Mouse (Mus musculus) gastrocnemius, postnatal 4 days (tissue): Measurements from ENCODE around the gene Pitpnc1. TPM values are rescaled to one million over a fixed set of nuclear protein-coding genes. Genes with fewer than 3 reads are reported as not detected.
A peak's percentile ranks its signal among the peaks of the same experiment; 100 is the strongest.

Source experiments
- DNase-seq, 2 experiments: peaks; one replicate each; pipeline ENCODE4 v3.0.0; 2021 to 2022; ENCODE audit warnings: low spot score in 2 of 2, mixed read lengths in 2 of 2
- total RNA-seq, 2 experiments: library from RNA; stranded (reverse); gene quantifications; 2 replicates each; pipeline ENCODE4 v1.2.3; 2021

Gene Pitpnc1
- total RNA-seq, 2 experiments from 2014 or later = 53.0 to 58.2 TPM

DNA sequence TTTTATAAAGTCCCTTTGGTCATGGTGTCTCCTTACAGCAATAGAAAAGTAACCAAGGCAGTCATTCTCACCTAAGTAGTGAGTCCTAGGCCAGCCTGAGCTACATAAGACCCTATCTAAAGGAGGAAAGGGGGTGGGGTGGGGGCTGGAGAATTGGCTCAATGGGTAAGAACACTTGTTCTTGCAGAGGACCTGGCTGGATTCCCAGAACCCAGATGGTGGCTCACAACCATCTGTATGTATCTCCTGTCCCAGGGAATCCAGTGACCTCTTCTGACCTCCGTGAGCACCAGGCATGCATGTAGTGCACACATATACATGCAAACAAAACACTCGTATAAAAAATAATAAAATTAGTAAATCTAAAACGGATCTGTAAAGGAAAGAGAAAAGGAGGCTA, 24.8 kb downstream of the Pitpnc1 start:
- DNase-seq = peak in 1 of 2 experiments; percentile 28

DNA sequence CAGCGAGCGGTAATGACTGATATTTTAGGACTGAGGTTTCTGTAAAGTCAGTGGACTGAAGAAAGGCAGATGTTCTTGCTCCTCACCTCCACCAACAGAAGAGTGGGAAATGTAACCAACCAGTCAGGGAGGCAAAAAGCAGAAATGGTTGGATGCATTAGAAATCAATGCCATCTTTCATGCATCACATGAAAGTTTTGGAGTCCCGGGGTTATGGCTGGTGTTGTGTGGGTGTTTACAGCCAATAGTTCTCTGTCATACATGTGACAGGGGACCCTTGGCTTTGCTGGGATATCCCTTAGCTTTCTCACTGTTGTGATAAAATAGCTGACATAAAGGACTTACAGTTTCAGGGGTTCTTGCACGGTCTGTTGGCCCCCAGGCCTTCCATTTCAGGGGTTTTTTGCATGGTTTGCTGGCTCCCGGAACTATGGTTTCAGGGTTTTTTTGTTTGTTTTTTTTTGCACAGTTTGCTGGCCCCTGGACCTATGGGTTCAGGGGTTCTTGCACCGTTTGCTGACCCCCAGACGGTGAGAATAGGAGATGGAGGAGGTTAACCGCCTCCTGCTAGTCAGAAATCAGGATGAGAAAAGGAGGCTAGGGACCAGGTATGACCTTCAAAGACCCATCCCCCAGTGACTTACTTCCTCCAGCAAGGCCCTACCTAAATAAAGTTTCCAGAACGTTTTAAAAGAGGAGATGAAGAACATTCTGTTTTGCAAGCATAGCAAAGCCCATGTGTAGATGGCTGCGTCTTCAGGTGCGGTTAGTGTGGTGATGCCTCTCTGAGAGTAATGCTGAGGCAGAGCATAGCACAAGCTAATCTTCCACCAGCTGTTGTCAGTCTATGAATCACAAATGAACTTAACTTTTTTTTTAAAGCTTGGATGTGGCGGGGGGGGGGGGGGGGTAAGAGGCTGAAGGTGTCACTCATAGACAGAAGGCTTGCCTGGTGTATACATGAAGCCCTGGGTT, 27.1 kb downstream of the Pitpnc1 start:
- DNase-seq = no peak

DNA sequence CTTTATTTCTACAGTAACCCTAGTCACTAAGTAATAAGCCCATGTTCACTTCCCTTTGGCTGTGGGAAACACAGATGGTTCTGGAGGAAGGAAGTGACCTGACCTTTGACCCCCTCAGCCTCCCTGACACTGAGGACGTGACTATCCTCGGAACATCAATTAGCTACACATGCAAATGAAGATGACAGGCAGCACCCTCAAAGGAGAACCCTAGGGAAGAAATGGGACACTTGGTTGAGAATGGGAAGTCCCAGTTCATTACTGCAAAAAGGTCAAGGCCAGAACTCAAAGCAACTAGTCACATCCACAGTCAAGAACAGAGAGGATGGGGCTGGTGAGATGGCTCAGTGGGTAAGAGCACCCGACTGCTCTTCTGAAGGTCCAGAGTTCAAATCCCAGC, 29.4 kb downstream of the Pitpnc1 start:
- DNase-seq = no peak

DNA sequence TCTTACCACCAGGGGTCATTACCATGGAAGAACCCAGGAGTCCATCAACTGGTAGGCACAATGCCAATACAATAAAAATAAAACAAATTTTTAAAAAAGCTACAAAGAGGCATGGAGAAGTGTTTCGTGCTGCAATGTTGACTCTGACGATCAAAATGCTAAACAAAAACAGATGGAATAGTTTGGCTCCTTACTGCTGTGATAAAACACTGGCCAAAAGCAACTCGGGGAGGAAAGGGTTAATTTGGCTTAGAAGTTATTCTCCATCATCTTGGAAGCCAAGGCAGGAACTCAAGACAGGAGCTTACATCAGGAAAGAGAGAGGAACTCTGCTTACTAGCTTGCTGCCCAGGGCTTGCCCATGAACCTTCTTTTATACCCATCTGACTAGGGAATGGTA, 32.4 kb downstream of the Pitpnc1 start:
- DNase-seq = no peak

DNA sequence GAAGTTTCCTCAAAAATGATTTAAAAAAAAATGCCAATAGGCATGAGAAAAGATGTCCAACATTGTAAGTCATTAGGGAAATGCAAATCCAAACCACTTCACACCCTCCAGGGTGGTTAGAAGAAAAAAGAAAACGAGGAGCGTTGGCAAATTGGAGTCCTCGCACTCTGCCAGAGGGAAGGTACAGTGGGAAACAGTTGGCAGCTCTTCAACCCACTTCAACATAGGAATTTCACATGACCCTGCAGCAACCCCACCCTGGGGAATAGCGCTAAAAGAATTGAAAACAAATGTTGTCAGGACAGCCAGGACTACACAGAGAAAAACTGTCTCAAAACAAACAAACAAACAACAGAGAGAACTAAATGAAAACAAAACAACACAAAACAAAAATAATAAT, 32.8 kb downstream of the Pitpnc1 start:
- DNase-seq = no peak

DNA sequence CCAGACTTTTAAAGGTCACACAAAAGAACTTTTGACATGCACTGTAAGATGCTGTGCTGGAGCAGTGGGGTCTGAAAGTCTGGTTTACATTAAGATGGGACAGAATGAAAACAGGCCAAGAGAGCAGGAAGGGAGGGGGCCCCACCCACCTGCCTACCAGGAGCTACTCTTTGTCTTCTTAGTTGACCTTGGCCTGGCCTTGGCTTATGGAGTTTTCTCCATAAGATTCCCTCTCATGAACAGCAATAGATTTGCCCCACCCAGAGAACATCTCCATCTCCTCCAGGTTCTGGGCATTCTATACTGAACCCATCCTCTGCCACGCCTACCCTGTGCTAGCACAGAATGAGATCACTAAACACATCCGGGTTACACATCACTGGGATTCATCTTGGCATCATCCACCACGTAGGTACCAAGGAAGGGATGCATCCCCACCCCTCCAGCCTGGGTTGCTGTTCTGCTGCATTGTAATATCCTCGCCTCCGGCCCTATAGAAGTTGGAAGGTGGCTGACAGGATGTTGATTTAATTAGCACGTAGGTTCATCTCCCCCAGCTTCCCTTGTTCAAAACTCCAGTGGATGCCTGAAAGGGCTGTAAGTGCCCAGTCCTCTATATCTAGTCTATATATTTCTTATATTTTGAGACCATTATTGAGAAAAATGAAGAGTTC, 34.6 kb downstream of the Pitpnc1 start:
- no peak for DNase-seq

DNA sequence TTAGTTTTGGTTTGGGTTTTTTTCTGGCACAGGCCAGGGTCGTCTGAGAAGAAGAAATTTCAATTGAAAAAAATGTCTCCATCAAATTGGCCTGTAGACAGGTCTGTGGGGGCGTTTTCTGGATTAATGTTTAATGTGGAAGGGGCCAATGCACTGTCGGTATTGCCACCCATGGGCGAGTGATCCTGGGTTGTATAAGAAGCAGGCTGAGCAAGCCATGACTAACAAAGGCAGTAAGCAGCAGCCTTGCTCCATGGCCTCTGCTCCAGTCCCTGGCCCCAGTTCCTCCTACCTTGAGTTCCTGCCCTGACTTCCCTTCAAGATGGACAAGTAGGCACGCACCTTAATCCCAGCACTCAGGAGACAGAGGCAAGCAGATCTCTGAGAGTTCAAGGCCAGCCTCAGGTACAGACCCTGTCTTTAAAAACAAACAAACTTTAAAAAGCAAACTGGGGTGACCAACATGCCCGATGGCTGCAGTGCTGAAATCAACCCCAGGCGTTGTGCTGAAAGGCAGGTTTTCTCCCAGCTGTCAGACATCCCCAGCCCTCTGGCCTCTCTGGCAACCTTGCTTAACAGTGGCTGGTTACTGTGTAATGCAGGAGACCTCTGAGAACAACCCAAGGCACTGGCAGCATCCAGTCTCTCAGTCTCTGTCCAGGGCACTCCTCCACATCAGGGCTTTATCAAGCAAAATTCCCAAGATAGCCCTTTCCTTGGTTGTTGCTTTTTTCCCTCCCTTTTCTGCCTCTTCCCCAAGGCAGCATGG, 39.1 kb downstream of the Pitpnc1 start:
- no peak for DNase-seq

DNA sequence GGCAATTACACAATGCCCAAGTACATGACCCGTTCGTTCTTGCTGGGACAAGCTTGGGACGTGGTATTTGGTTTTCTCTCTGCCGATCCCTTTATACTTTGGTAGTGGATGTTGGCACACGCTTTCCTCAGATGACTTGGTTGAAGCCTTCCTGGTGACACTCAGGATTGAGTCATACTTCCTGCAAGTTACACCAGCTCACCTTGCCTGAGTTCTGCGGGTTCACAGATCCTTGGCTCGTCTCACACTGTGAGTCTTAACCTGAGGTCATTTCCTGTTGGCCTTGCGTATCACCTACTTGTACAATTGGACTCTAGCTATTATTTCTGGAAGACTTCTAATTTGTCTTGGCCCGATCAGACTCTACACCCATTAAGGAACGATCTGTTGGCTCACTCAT, 42.5 kb downstream of the Pitpnc1 start:
- DNase-seq = no peak

DNA sequence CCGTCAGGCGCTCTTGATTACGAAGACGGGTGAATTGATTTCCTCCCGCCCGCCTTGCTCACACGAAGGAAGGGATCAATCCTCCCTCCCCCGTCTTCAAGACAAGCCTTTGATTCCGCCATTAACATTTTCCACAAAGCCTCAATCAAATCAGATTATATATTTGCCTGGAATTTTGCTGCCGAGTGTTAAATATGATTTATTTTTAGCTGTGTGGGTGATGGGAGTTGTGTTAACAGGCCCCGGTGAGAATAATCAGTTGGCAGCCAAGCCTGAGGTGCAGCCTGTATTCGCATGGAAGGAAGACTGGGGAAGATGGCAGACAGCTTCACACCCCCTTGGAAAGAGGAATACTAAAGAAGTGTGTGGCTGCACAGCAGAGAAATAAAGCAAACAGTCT, 46.3 kb downstream of the Pitpnc1 start:
- no peak for DNase-seq

DNA sequence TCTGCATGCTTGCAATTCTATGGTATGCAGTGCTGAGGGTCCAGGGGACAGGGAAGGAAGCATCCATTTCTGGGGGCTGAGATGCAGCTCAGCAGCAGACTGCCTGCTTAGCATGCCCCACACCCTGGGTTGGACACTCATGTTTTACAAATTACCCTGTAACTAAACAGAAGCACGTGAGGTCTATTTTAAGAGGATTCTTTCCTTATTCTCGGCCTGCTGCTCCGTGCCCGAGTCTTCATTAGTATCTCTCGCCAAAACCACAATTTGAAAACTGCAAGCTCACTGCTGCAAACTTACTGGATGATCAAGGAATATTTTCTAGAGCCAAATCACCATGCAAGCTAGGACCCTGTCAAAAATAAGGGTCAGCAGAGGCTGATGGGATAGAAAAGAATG, 48.1 kb downstream of the Pitpnc1 start:
- DNase-seq = no peak

DNA sequence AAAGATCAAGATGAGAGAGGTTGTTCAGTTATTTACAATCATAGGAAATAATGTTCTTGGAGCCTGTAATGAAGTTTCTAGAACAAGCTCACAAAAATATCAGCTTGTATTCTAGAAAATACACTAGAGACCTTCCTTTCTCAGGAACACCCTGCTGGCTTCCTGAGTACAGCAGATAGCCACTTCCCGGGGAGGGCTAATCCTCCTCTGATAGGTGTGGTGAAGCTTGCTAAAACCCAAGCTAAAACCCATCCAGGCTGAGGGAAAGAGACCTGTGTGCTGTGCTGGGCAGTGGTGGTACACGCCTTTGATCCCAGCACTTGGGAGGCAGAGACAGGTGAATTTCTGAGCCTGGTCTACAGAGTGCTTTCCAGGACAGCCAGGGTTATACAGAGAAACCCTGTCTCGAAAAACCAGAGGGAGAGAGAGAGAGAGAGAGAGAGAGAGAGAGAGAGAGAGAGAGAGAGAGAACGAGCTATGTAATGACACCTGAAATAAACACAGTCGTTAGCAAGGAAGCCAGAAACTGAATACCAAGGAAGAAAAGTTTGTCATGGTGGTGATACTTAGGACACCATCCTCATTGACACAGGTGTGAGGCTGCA, 48.6 kb downstream of the Pitpnc1 start:
- no peak for DNase-seq

DNA sequence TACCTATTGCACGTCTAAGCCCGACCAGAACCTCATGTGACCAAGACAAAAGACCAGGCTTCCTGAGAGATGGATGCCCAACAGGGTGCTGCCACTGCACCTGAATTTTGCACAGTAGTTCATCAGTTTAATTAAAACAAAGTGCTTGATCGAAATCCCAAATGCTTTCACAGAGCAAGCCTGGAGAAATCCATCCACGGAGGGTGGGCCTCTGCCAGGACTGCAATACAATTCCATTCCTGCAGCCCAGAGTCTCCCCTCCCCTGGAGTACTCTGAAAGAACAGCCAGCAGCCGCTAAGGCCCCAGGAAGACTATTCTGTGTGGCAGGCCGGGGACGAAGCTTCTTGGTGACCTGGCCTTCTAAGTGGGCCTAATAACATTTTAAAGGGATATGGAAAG, 50.6 kb downstream of the Pitpnc1 start:
- DNase-seq = no peak

DNA sequence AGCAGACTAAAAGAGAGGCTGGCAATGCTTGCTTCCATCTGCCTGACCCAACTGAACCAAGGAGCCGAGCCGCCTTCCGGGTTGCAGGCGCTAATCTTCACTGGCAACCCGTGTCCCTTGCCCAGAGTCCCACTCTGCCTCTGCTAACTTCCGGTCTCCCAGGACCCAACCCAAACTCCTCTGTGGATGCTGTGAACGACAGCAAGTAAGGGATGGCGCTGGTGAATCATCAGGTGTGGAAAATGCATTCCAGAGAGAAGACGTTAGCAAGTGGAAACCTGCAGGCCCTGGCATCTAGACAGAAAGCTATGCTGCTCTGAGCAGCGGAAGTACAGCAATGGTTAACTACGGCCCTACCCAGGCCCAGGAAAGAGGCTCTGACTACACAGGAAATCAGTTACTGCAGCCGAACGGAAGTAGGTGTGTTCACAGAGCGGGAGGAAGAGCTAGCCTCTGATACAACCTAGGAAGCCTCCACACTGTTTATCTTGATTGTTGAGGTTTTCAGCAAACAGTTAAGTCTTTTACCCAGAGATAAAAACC, 53.4 kb downstream of the Pitpnc1 start:
- no peak for DNase-seq

DNA sequence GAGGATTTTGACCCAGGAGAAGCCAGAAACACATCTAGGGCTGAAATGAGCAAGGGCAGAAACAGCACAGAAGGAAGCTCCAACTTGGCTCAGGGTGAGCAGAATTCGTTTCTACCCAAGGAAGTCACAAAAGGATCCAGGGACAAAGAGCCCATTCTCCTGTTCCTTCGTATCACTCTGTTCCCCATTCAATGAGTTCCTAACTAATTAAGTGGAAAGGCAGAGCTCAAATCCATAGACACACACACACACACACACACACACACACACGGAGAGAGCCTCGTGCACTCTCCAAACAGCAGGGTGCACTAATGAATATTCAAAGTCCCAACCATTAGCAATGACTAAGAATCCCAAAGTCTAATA, 54.0 kb downstream of the Pitpnc1 start:
- no peak for DNase-seq

DNA sequence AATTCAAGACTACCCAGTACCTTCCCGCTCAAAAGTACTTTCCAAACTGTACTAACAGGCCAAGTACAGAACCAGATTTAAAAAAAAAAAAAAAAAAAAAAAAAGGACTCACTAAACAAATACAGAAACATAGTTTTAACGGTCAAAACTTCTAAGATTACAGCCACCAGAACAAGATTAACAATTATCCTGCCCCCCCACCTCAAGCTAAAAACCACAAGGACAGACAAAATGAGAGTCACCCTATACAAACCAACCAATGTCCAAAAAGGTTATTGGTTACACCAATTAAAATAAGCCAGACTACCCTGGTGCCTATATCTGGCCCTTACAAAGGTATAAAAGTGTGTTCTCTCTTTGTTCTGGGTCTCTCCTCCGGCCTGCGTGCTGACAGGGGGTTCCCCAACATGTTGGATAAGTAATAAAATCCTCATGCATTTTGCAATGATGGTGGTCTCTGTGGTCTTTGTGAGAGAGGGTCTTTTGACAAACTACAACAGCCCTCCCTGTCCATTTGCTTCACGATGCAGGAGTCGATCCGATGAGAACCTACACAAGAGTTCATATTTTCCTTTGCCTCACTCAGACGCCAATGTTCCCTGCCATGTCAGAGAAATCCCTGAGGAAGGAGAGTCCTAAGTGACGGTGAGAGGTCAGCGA, 54.5 kb downstream of the Pitpnc1 start:
- no peak for DNase-seq

DNA sequence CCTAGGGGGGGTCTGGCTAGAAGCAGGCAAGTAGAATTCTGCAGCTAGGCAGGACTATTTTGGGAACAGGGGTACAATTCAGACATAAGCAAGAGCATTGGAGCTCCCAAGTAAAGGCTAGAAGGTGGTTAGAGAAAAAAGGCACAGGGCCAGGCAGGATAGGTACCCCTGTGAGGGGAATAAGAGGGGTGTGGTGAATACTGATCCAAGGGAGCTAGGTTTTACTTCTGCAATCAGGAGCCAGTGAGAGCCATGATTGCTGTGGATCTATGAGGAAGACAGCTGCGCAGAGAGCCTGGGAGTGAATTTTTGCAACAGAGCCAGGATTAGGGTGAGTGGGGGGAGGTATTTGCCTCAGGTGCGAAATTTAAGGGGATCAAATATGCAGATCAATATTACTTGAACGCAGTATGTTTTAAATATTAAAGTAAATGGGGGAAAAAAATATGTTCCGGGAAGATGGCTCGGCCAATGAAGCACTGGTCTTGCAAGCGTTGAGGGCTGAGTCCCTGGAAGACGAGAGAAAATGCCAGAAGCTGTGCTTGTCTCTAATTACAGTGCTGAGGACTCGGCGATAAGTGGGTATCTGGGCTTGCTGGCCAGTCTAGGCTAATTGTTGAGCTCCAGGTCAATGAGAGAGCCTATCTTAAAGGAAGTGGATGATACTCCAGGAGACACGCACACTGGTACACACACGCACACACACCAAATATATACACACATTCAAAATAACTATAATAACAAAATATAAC, 55.3 kb downstream of the Pitpnc1 start:
- DNase-seq = no peak

DNA sequence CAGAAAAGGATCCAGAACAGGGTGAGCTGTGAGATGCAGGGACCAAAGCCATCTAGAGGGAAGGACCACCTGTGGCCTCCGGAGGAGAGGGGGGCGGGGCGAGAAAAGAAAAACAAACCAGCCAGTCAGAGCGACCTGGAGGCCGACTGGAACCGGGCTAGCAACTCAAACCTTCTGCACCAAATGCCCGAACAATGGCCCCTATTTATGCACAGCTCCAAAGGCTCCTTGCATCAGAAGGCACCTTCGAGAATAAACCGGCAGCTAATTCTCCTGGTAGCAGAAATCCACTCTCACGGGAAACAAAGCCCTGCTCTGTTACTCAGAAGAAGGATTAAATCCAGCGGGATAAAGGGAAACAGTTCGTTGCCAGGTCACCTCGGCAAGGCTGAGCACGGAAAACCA, 57.2 kb downstream of the Pitpnc1 start:
- DNase-seq = no peak

DNA sequence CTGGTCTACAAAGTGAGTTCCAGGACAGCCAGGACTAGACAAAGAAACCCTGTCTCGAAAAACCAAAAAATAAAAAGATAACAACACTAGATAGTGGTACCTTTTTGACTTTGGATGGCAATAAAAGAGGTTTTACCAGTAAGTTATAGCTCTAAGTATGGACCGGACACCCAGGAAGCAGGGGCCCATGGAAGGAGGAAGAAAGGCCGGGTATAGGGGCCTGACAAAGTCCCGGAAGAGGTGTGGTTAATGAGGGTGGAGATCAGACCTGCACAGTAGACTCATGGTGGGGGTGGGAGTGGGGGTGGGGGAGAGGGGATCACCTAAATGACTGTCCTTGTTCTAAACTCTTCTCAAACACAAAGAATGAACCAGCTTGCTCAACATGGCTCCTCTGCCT, 58.4 kb downstream of the Pitpnc1 start:
- DNase-seq = no peak

DNA sequence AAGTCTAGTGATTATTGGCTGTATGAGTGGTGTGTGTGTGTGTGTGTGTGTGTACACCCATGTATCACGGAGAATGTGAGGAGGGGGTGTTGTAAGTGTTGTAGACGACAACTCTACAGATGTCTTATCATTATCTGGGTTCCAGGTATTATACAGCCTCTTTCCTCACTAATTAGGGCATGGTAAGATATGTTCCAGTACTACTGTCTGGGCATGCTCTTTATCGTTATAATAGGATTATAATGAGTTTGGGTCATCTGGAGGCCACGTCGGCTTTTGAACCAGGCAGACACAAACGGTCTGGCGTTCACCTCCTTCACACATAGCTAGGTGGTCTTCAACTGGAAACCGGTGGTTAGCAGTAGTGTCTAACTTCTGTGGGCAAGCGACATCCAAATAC, 58.9 kb downstream of the Pitpnc1 start:
- no peak for DNase-seq

DNA sequence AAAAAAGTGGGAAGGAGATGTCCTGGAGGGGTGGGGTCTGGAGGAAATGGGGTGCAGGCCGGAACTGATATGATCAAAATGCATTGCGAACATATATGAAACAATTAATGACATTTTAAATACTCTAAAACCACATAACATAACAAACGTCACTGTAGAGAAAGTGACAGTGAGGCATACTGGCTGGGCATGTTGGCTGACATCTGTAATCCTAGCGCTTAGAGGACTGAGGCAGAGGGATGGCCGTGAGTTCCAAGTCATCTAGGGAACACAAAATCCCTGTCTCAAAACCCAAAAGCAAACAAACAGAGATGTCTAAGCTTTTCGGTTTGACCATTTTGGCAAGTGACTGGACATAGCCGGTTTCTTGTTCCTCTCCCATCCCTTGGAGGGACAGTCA, 59.7 kb downstream of the Pitpnc1 start:
- DNase-seq = no peak
